Mouse (Mus musculus): ENCODE measurements around the gene Trappc10. TPM values are rescaled to one million over a fixed set of nuclear protein-coding genes. Genes with fewer than 3 reads are reported as not detected.

The Trappc10 gene
- total RNA-seq, 4 experiments from 2014 or later, result 74.1 to 95.5 (median 86.6) TPM

DNA sequence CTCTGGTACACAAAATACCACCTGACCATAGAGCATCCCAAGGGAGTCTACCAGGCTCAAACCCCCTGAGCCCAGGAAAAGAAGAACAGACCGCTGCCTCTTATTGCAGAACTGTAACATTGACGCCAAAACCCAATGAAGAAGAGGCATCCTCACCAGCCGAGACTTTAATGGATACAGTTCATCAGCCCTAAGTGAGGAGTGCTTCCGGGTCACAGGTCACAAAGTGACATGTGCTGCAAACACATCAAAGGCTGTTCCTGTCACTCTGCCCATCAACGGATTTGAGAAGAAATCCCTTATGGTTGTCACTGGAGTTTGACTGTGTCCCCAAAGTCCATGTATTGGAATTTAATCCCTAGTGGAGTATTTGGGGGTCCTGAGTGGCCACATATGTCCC lies 14.8 kb upstream of the Trappc10 start:
- no peak for DNase-seq (ENCODE audit: low spot score in 2 of 2)

DNA sequence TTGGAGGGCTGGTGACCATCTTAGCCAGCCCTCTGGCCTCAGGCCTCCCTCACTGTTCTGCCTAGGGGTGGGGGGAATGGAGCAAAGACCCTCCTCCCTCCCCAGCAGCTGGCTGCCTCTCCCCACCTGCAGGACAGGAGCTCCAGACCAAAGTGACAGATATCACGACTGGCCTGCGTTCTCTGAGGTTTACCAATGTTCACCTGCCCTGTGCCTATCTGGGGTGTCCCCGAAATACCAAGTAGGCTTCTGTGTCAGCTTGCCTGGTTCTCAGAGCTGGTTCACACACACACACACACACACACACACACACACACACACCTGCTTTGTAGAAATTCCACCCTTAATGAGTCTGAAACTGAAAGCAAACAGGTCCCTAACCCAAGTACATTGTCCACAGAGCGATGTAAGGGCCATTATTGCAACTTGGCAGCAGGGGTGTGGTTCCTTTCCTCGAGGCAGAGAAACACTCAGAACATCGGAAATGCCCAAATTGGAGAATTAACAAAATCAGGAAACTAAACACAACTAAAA lies 13.8 kb upstream of the Trappc10 start:
- DNase-seq (ENCODE audit: low spot score in 2 of 2), result no peak

DNA sequence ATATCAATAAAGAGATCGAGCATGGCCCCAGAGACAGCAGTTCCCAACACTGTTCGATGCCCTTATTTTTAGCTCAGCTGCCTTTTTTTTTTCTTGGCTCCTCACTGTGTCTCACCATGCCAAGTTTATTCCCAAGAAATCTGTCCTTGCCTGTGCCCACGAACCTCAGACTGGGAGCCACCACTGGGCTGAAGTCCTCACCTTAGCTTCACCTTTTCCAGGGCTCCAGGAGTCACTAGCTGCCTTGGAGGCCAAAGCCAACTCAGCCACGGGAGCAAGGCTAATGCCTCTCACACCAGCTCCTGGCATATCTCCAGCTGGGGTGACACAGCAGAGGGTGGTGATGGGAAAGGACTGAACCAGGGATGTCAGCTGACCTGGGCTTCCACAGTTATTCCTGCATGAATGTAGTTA lies 11.2 kb upstream of the Trappc10 start:
- DNase-seq (ENCODE audit: low spot score in 2 of 2), result no peak

DNA sequence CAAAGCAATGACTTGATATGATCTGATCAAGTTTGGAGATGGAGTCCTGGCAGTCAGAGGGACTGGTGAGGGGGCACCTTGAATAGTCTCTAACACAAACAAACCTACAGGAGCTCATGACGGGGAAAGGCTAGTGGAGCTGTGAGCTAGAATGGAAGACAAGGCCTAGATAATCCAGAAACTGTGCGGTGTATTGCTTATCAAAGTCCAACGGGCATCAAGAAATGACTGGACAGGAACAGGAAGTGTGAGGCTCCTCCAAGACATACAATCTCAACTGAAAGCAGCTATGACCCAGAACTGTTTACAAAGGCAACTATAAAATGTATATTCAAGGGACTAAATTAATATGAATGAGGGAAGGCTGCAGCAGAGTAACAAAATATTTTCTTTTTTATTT lies 2.8 kb upstream of the Trappc10 start:
- no peak for DNase-seq (ENCODE audit: low spot score in 2 of 2)

DNA sequence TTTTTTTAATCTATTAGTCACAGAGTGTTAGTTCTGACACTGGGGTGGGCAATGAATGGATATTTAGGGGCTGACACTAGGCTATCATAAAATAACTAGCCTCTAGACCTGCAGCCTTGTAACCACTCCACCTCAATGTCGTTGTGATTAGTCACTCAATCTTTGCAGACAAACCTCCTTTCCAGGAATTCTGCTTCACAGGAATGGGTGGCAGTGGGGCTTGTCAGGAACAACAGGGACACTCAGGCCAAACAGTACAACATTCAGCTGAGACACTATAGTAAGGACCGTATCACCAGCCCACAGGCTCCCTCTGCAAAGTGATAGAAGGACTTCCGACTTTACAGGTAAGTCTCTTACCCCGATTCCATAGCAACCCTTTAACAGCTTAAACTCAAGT lies 2.3 kb upstream of the Trappc10 start:
- DNase-seq (ENCODE audit: low spot score in 2 of 2), result no peak

DNA sequence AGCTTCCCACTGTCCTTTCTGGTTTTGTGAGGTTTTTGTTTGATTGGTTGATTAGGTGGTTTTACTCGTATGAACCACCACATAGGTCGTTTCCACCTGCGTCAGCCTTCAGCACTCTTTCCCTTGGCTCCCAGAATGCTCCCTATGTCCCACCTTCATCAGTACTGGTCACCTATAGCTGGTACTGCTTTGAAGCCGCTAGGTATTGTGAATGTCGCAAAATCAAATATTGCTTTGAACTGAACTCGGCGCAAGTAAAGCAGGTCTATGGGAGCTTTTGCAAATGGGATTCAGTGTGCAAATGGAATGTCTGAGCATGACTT lies 745 bp upstream of the Trappc10 start:
- DNase-seq (ENCODE audit: low spot score in 2 of 2), result no peak

DNA sequence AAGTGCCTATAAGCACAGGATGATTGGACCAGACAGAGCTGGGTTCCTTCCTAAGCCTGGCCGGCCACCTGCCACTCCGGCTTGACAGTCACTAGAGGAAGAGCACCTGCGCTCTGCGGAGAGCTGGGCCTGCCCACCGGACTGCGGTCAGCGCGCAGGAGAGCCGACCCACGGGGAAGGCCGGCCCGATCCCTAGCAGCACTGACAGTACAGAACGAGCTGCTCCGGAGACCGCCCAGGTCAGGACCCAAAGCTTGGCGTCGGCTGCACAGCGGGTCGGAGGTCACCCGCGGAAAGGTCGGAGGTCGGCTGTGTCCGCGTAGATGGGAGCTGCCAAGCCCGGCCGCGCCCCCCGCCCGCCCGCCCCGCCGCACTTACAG lies 393 bp downstream of the Trappc10 start:
- no peak for DNase-seq (ENCODE audit: low spot score in 2 of 2)

DNA sequence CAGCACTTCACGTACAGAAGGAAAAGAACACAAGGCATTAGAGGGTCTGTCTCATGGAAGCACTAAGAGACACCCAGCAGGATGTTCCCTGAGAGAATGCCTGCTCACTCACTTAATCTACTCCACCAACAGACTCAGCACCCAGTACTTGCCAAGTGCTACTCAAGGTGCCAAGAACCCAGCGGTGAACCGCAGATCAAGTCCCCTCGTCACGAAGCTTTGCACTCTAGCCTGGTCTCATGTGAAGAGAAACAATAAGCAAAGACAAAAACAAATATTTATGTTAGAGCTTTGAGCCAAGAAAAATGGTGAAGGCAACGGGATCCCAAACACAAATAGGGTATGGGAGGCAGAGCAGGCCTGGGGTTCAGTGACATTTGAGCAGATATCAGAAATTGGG lies 5.5 kb downstream of the Trappc10 start:
- DNase-seq (ENCODE audit: low spot score in 2 of 2), result no peak

DNA sequence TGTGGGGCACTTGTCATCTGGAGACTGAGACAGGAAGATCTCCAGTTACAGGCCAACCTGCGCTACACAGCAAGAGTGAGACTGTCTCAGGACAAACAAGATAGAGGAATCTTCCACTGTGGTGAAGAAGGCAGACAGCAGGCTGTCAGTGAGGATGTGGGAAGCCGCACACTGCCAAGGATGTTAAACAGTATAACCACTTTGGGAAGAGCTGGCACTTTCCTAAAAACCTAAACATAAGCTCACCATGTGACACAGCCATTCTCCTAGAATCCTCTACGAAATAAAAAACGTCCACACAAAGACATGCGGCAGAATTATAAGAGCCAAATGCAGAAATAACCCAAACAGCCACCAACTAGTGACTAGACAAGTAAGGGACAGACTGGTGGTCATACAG lies 6.1 kb downstream of the Trappc10 start:
- DNase-seq (ENCODE audit: low spot score in 2 of 2), result no peak

DNA sequence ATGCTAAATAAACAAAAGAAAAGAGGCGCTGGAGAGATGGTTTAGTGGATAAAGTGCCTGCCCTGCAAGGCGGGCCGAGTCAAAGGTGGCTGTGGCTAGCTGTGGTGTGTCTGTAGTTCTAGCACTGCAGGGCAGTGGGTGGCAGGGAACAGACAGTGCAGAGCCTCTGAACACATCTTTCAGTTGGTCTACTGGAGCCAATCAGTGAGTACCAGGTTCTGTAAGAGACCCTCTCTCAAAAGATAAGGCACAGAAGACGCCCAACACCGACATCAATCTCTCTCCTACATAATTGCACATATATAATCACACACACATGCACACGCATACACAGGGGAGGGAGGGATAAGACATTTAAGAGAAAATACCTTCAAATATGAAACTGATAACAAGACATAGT lies 6.6 kb downstream of the Trappc10 start:
- no peak for DNase-seq (ENCODE audit: low spot score in 2 of 2)

DNA sequence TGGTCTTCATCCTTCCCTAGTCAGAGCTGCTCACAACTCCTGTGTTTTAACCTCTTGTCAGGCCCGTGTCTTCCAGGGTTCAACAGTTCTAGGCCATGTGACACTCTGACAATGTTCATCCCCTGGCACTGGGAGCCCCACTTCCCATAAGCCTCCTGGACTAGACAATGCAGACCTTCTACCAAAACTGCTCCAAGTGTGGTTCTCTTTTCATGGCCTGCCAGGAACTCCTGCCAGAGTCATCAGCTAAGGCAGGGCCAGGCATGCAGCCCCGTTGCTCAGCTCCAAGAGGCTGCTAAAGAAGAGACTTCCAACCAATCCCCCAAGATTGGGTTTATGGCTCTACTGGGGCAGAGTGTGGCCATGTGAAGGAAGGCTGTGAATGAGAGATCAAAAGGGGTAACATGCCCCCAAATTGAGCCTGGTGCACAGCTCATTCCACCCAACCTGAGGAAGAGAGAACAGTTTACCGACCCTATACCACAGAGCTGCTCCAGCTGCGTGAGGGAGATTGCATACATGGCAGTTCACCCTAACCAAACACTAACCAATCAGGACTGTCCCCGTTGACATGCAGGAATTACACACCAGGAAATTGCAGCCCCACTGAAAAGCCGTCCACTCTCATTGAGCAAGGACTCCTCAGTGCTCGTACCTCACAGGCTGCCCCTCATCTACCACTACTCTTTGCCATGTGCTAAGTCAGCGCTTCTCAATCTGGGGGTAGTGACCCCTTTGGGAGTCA lies 7.4 kb downstream of the Trappc10 start:
- DNase-seq (ENCODE audit: low spot score in 2 of 2), result peak in 1 of 2 experiments; percentile 65

DNA sequence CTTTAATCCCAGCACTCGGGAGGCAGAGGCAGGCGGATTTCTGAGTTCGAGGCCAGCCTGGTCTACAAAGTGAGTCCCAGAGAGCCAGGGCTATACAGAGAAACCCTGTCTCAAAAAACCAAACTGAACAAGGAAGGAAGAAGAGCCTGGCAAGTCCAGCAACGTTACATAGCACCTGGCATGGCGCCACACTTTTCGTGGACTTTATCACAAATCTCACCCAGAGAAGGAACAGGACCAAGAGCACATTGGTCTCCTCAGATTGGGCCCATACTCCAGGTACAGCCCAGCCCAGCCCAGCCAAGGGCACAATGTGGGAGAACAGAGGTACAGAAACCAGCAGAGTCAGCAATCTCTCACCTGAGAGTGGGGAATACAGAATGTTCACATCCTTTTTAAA lies 10.7 kb downstream of the Trappc10 start:
- no peak for DNase-seq (ENCODE audit: low spot score in 2 of 2)

DNA sequence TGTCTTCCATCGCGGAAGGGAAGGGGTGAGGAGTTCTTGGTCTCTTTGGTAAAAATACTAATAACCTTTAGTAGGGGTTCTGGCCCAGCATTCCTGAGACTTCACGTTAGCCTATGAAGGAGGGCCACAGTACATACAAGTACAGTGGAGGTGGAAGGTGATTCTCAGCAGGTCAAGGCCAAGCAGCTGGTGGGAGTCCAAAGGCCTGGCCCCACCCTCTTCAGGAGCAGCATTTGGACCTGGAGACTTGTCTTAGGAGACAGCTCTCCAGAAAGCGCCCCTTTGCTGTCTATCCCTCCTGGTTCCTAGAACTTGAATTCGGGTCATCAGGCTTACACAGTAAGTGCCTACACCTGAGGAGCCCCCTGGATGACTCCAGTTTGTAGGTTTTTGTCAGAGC lies 11.3 kb downstream of the Trappc10 start:
- DNase-seq (ENCODE audit: low spot score in 2 of 2), result no peak

DNA sequence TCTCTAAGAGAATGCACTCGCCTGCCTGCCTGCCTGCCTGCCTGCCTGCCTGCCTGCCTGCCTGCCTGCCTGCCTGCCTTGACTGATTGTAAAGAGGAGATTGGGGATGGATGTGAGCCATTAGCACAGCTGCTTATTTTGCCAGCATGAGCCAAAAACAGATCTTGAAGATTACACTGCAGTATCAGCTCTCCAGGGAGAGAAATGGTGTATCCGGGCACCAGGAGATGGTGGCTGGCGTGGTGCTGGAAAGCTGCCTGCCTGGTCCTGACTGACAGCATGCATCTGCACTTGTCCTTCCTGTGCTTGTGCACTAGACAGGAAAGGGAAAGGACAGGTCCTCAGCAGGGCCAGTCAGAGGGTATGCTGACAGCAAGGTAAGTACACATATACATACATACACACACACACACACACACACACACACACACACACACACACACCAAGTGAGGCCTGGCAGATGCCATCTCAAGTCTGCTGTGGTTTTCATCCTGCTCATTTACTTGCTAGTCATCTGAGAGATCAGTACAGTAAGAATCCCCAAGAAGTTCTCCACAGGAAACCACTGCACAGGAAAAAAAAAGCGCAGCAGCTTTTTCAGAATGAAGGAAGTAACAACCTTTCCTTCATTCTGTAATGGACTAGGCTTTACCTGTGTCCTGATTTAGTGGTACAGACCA lies 12.0 kb downstream of the Trappc10 start:
- DNase-seq (ENCODE audit: low spot score in 2 of 2), result peak in 1 of 2 experiments; percentile 38

DNA sequence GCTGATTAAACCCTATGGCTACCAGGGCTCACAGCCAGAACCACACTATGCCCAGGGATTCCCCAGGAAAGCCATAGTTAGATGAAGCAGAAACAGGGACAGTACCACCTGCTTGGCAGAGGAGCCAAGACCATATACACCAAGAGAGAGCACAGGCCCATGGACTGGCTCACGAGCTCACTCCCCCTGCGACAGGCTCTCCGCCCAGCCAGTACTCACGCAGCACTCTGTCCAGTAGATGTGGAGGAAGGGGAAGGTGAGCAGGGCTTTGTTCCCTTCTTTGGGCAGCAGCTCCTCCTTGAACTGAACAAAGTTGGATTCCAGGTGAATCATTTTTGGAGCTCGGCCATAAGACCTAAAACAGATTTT lies 15.9 kb downstream of the Trappc10 start:
- no peak for DNase-seq (ENCODE audit: low spot score in 2 of 2)

DNA sequence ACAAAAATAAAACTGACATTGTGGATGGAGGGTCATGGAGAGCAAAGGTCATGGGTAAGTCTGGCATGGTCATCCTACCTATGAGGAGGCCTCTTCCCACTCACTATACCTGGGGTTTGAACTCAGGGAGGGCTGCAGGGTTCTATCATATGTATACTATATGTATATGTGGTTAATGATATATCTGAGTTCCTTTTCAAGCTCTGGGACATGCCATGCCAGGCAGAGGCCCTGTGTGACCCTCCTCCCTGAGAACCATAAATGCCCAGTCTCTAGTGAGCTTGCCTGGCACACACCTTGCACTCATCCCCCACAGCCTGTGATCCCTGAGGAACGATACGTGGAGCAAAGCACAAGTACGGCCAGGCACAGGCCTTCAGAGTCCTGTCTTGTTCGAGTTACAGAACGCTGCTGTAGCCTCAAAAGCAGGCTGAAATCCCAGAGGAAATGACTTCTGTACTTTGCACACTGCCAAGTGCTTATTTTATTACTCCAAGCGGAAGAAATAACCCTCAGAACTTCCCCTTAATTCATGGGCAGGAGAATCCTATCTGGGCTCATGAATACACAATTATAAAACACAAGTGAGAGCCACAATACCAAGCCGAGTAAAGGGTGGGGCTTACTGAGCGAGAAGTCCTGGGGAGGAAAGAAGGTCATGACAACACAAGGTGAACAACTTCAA lies 16.4 kb downstream of the Trappc10 start:
- DNase-seq (ENCODE audit: low spot score in 2 of 2), result no peak

DNA sequence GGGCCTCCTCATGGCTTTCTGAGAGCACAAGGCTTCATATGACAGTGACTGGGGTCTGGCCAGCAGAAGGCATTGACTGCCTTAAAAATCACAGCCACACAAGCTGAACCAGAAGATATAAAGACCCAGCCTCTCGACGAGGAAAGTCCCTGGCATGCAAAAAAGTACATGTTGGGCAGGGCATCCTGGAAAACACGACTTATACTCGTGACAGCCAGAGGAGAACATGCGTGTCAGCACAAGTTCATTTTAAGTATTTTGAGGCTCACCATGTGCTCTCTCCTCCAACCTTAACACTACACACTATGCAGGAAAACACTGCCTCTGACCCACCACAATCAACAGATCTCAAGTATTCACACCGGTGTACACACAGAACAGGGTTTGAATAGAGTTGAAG lies 20.3 kb downstream of the Trappc10 start:
- DNase-seq (ENCODE audit: low spot score in 2 of 2), result no peak

DNA sequence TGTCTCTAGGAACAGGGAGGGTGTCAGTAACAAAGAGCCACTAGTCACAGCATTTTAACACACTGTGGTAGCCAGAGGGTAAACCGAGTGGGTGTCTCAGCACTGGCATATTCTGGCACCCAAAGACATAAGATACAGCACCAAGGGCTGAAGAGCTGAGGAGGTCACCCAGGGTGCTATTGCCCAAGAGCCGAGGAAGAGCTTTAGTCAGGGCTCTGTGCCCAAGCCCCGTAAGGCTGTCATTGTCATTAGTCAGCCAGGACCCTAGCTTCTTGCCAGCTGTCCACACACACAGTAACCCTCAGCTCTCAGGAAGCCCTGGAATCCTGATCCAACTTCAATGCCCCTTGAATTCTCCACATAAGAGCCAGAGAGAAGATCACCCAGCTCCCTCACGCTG lies 21.5 kb downstream of the Trappc10 start:
- DNase-seq (ENCODE audit: low spot score in 2 of 2), result no peak

DNA sequence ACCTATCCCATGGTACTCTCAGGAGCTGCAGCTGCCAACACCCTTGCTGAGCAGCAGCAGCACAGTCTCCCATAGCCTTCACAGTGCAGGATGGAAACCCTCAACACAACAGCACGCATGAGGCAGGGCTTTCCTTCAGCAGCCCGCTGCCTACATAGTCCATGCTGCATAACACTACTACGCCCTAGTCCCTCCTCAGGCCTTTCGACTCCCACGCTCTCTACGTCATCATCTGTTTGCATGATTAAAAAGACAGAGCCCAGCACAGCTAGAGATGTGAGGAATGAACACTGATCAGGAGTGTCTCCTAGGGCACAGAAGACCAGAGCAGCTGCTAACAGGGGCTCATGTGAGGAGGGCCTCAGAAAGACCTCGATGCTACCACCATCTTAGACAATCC lies 23.1 kb downstream of the Trappc10 start:
- DNase-seq (ENCODE audit: low spot score in 2 of 2), result no peak

DNA sequence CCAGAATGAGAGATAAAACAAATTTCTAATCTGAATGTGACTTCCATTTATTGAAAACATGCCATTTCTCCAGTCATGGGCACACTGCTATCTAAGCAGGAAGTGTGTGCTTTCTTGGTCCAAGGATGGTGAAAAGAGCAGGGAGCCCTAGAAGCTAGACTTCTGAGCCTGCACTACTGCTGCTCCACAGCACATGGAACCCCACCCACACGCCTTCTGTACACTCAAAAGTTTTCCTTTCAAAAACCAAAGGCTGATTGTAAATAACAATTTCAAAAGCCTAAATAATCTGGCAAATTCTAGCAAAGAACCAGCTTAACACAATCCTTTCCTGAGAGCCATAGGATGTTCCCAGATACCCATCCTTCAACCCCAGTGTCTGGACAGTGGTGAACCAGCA lies 24.9 kb downstream of the Trappc10 start:
- peak; percentile 57 to 70 for DNase-seq (ENCODE audit: low spot score in 2 of 2)

DNA sequence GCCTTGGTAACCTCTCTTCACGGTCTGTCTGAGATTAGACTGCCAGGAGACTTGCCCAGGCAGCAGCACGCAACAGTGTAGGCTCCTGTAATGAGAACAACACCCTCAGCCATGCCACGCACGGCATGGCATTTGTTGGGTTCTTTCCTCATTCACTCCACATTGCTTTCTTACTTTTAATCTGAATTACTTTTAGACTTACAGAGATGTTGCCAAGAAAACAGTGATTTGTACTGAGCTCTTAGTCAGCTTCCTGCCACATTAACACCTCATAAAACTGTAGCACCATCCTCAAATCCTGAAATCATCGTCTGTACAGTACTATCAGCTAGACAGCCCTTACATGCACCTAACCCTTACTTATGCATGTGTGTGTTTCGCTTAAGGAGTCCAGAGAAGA lies 25.9 kb downstream of the Trappc10 start:
- DNase-seq (ENCODE audit: low spot score in 2 of 2), result no peak

DNA sequence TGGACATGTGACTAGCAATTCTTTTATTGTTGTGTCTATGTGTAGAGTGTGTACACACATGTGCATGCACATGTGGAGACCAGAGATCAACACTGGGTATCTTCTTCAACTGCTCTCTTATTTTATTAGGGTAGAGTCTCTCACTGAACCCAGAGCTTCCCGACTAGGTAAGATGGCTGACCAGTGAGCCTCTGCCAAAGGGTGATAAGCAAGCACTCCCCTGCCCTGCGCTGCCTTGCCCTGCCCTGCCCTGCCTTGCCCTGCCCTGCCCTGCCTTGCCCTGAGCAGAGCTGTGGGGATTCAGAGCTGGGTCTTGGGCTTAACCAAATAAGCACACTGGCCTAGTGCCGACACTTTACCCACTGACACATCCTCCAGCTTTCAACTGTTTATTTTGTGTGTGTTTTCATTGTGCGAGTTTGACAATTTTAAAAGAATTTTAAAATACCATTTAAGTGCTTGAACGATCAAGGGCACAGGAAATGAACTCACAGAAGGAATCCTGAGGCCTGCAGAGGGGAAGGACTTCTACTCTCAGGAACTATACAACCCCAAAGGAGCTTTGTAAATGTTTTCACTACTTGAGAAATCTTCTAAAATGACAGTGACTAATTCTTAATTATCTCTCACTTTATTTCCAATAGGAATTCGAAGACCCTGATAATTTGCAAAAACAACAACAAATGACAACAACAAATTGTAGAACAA lies 27.9 kb downstream of the Trappc10 start:
- DNase-seq (ENCODE audit: low spot score in 2 of 2), result no peak

Data from layer of hippocampus, adult 8-10 months (tissue).